Mouse (Mus musculus) hindbrain, postnatal 0 days (tissue): ENCODE results near the gene Brwd1. TPM values are rescaled to one million over a fixed set of nuclear protein-coding genes. Genes with fewer than 3 reads are reported as not detected.
A peak's percentile ranks its signal among the peaks of the same experiment; 100 is the strongest.

Experiments used
- ATAC-seq: fragments of 200-750 bp; cut with Nextera tagmentation; 2 replicates; pipeline ENCODE4 v1.8.0; 2017; ENCODE audit warnings: mild to moderate bottlenecking, moderate TSS enrichment, moderate library complexity
- DNase-seq: peaks from one replicate; pipeline ENCODE4 v3.0.0-alpha.2; 2015; ENCODE audit warnings: low spot score
- H3K27ac ChIP-seq: fragments of 300-500 bp; sonication (generic); 2 replicates; pipeline ENCODE4 v1.5.1; 2014; ENCODE audit warnings: mild to moderate bottlenecking
- H3K27me3 ChIP-seq: fragments of 300-500 bp; sonication (generic); 2 replicates; pipeline ENCODE4 v1.6.1; 2014; ENCODE audit warnings: low read length, mixed read lengths; ENCODE audit not compliant: insufficient read depth
- H3K36me3 ChIP-seq: fragments of 300-500 bp; sonication (generic); 2 replicates; pipeline ENCODE4 v1.6.1; 2014; ENCODE audit warnings: low read length, mixed read lengths; ENCODE audit not compliant: insufficient read depth
- H3K4me1 ChIP-seq: fragments of 300-500 bp; sonication (generic); 2 replicates; pipeline ENCODE4 v1.6.1; 2014; ENCODE audit warnings: antibody characterized with exemption, low read length, mixed read lengths; ENCODE audit not compliant: insufficient read depth
- H3K4me2 ChIP-seq: fragments of 300-500 bp; sonication (generic); 2 replicates; pipeline ENCODE4 v1.6.1; 2014; ENCODE audit warnings: low read depth, mild to moderate bottlenecking, low read length, moderate library complexity, mixed read lengths
- H3K4me3 ChIP-seq: fragments of 300-500 bp; sonication (generic); 2 replicates; pipeline ENCODE4 v1.5.1; 2014; ENCODE audit warnings: low read length
- H3K9ac ChIP-seq: fragments of 300-500 bp; sonication (generic); replicated peaks from 2 replicates; pipeline ENCODE4 v1.6.1; 2014; ENCODE audit warnings: mild to moderate bottlenecking, low read length, moderate library complexity, mixed read lengths
- H3K9me3 ChIP-seq: fragments of 300-500 bp; sonication (generic); 2 replicates; pipeline ENCODE4 v1.6.1; 2016; ENCODE audit warnings: low read length, mixed read lengths
- CTCF ChIP-seq: IDR thresholded peaks from 2 replicates; pipeline ENCODE4 v1.5.1; 2016; ENCODE audit warnings: antibody characterized with exemption, control low read depth, low read depth
- WGBS: fragments of 180-500 bp; shearing (Covaris S2); extraction: QIAGEN DNeasy Blood & Tissue Kit; methylation state at CpG from one replicate; pipeline ENCODE4 v1.1.7; 2014; 5-methylcytosine and 5-hydroxymethylcytosine counted together
- microRNA-seq, 2 experiments: library from miRNA; unstranded; fragments of <30 nt; microRNA quantifications; one replicate each; pipeline ENCODE4; 2016
- polyA plus RNA-seq: library from polyadenylated mRNA; unstranded; fragments of >200 nt; fragmentation: Nextera tagmentation; extraction: Ambion mirVana; gene quantifications from 2 replicates; pipeline ENCODE4 v1.2.1, GENCODE M21; 2015
- total RNA-seq: library from RNA; depleted of rRNA; stranded (reverse); fragments of >200 nt; gene quantifications from 2 replicates; pipeline ENCODE4 v1.2.3, GENCODE M21; 2014; rRNA removed

The Brwd1 gene
- total and polyA plus RNA-seq, 2 experiments from 2014 or later: 130 to 144 TPM

- no peak for TF ChIP-seq CTCF
- no peak for ATAC-seq
Measured at GRCm38 (mm10) chr16:95953159-95953650, 129.1 kb downstream of the Brwd1 start.

GRCm38 (mm10) chr16:95951471-95951870 is 130.9 kb downstream of the Brwd1 start:
- Histone ChIP-seq H3K9me3 (no peaks in the 10 kb centered on the region), H3K9ac (no peak overlapping the region), H3K27me3 (no peaks in the 10 kb centered on the region), H3K36me3 (no peaks in the 10 kb centered on the region), H3K4me1 (no peaks in the 10 kb centered on the region), H3K27ac (no peak overlapping the region), H3K4me3 (no peak overlapping the region), H3K4me2 (no peak overlapping the region)
- ATAC-seq (no peak), DNase-seq (no peak)
- WGBS: 96% methylated on average over 2 of the region's 2 CpGs
- TF ChIP-seq CTCF: no peak

More at GRCm38 (mm10) chr16:95953159-95953650, 129.1 kb downstream of the Brwd1 start:
- no peak overlapping the region for H3K27ac ChIP-seq
- H3K4me1 ChIP-seq: no peaks in the 10 kb centered on the region
- no peak overlapping the region for H3K9ac ChIP-seq
- no peaks in the 10 kb centered on the region for H3K9me3 ChIP-seq
- no peak for DNase-seq
- WGBS: 92% methylated on average over 4 of the region's 4 CpGs
- no peaks in the 10 kb centered on the region for H3K27me3 ChIP-seq
- H3K4me3 ChIP-seq: no peak overlapping the region
- no peak overlapping the region for H3K4me2 ChIP-seq
- no peaks in the 10 kb centered on the region for H3K36me3 ChIP-seq

DNA sequence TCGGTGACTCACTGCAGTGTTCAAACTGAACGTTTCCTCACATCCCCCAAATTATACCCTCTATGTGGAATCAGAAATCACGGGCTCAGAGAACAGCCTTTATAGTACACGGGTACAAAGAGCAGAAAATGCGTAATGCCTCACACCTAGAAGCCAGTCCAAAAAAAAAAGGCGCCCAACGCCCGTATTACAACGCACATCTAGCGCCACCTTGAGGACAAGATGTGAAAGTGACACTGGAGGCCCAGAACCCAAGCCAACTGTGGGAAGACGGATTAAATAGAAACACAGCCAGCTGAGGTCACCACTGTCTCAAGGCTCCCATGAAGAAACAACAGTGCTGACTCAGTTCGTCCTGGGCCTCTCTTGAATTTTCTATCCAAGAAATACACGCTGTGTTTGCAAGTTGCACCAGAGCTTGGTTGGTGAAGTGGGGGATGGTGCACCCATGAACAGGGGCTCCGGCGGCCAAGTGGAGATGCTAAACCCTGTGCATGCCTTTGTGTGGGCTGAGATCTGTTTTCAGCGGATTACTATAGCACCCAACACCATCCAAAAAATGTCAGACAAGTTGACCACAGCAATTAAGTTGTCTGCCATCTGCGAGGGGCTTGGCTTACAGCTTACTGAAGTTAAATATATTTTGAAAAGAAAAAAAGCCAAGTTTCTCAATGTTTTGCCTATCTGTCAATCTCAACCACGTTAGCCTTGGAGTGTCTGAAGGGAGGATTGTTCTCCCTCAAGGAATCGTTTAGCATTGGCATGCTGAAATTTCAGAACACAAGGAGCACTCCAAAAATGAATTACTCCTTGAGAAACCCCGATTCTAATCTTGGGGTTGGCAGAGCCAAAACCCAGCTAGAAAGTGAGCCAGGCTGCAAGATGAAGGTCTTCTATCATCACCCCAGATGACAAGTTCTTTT is 136.7 kb downstream of the Brwd1 start:
- H3K27ac ChIP-seq: no peak overlapping the region
- H3K9me3 ChIP-seq: no peaks in the 10 kb centered on the region
- H3K4me3 ChIP-seq: no peak overlapping the region
- H3K27me3 ChIP-seq: no peaks in the 10 kb centered on the region
- H3K4me1 ChIP-seq: no peaks in the 10 kb centered on the region
- no peaks in the 10 kb centered on the region for H3K36me3 ChIP-seq
- TF ChIP-seq CTCF: peak; percentile 96
- H3K9ac ChIP-seq: no peak overlapping the region
- DNase-seq: peak; percentile 94
- ATAC-seq: peak; percentile 75
- 23% methylated on average over 20 of the region's 20 CpGs for WGBS
- H3K4me2 ChIP-seq: no peak overlapping the region

- 91% methylated on average over 6 of the region's 6 CpGs for WGBS
- no peaks in the 10 kb centered on the region for H3K9me3 ChIP-seq
- no peak overlapping the region for H3K4me2 ChIP-seq
- H3K4me3 ChIP-seq: no peak overlapping the region
- no peaks in the 10 kb centered on the region for H3K36me3 ChIP-seq
- H3K27me3 ChIP-seq: no peaks in the 10 kb centered on the region
- no peak overlapping the region for H3K9ac ChIP-seq
- no peaks in the 10 kb centered on the region for H3K4me1 ChIP-seq
- no peak overlapping the region for H3K27ac ChIP-seq
- DNase-seq (no peak), ATAC-seq (no peak)
- TF ChIP-seq CTCF: no peak
Measured at GRCm38 (mm10) chr16:95943186-95943585, 139.1 kb downstream of the Brwd1 start.

Small RNA genes lying within 50 kb of the gene (microRNA-seq; reads per million reads assigned to microRNA genes)
- 0 reads per million in 2 experiments for gene Gm27833

Other genes with a start within 250 kb of the Brwd1 start
- 25.7 and 28.6 TPM in 2 replicates for gene Psmg1, start 91.6 kb downstream of the Brwd1 start, total RNA-seq
- gene Psmg1, start 91.6 kb downstream of the Brwd1 start, polyA plus RNA-seq: 52.9 and 55.4 TPM in 2 replicates
- 85.9 and 103 TPM in 2 replicates for gene Hmgn1, start 45.2 kb upstream of the Brwd1 start, total RNA-seq
- 207 and 258 TPM in 2 replicates for gene Hmgn1, start 45.2 kb upstream of the Brwd1 start, polyA plus RNA-seq
- 151 and 154 TPM in 2 replicates for gene Wrb, start 62.9 kb upstream of the Brwd1 start, total RNA-seq
- gene Wrb, start 62.9 kb upstream of the Brwd1 start, polyA plus RNA-seq: 190 and 196 TPM in 2 replicates
- gene Lca5l, start 109.7 kb upstream of the Brwd1 start, total RNA-seq: 2.0 and 3.2 TPM in 2 replicates
- gene Lca5l, start 109.7 kb upstream of the Brwd1 start, polyA plus RNA-seq: 1.9 and 2.3 TPM in 2 replicates
- gene Sh3bgr, start 117.9 kb upstream of the Brwd1 start, total RNA-seq: 0.26 and 16.4 TPM in 2 replicates
- gene Sh3bgr, start 117.9 kb upstream of the Brwd1 start, polyA plus RNA-seq: 5.9 and 7.4 TPM in 2 replicates
- gene B3galt5, start 153.3 kb upstream of the Brwd1 start, total RNA-seq: 11.3 and 12.4 TPM in 2 replicates
- gene B3galt5, start 153.3 kb upstream of the Brwd1 start, polyA plus RNA-seq: 7.3 and 7.9 TPM in 2 replicates